Mouse (Mus musculus) lung, embryonic 14.5 days (tissue): ENCODE data around the gene Mettl1. TPM values are rescaled to one million over a fixed set of nuclear protein-coding genes. Genes with fewer than 3 reads are reported as not detected.
A peak's percentile ranks its signal among the peaks of the same experiment; 100 is the strongest.
"Not testable (repeated sequence)": the region's sequence is repeated elsewhere in the genome, so short reads cannot be mapped to it uniquely, and the experiment has no call there.

Source experiments
- ATAC-seq: fragments of 200-750 bp; cut with Nextera tagmentation; 2 replicates; pipeline ENCODE4 v1.8.0; 2017; ENCODE audit warnings: mild to moderate bottlenecking, moderate TSS enrichment, moderate library complexity; ENCODE audit not compliant: insufficient read depth
- DNase-seq: peaks from one replicate; pipeline ENCODE4 v3.0.0-alpha.2; 2015
- H3K27ac ChIP-seq: fragments of 300-500 bp; sonication (generic); 2 replicates; pipeline ENCODE4 v1.5.1; 2014; ENCODE audit warnings: low read depth, mild to moderate bottlenecking, moderate library complexity
- H3K27me3 ChIP-seq: fragments of 300-500 bp; sonication (generic); 2 replicates; pipeline ENCODE4 v1.6.1; 2014; ENCODE audit warnings: low read length, control low read depth; ENCODE audit not compliant: insufficient read depth
- H3K36me3 ChIP-seq: fragments of 300-500 bp; sonication (generic); 2 replicates; pipeline ENCODE4 v1.6.1; 2014; ENCODE audit warnings: control low read depth; ENCODE audit not compliant: insufficient read depth
- H3K4me1 ChIP-seq: fragments of 300-500 bp; sonication (generic); 2 replicates; pipeline ENCODE4 v1.6.1; 2014; ENCODE audit warnings: antibody characterized with exemption, control low read depth; ENCODE audit not compliant: insufficient read depth
- H3K4me2 ChIP-seq: fragments of 300-500 bp; sonication (generic); 2 replicates; pipeline ENCODE4 v1.6.1; 2014; ENCODE audit warnings: mild to moderate bottlenecking
- H3K4me3 ChIP-seq: fragments of 300-500 bp; sonication (generic); 2 replicates; pipeline ENCODE4 v1.5.1; 2014; ENCODE audit warnings: low read depth, low read length
- H3K9ac ChIP-seq: fragments of 300-500 bp; sonication (generic); 2 replicates; pipeline ENCODE4 v1.6.1; 2014
- H3K9me3 ChIP-seq: fragments of 300-500 bp; sonication (generic); 2 replicates; pipeline ENCODE4 v1.6.1; 2016; ENCODE audit warnings: low read depth, low read length, control low read depth
- CTCF ChIP-seq: IDR thresholded peaks from 2 replicates; pipeline ENCODE4 v1.5.1; 2016; ENCODE audit warnings: antibody characterized with exemption, low read depth
- WGBS: fragments of 180-500 bp; shearing (Covaris S2); extraction: QIAGEN DNeasy Blood & Tissue Kit; methylation state at CpG from one replicate; pipeline ENCODE4 v1.1.7; 2014; 5-methylcytosine and 5-hydroxymethylcytosine counted together
- polyA plus RNA-seq: library from polyadenylated mRNA; unstranded; fragments of >200 nt; fragmentation: Nextera tagmentation; extraction: Ambion mirVana; gene quantifications from 2 replicates; pipeline ENCODE4 v1.2.1, GENCODE M21; 2014

The Mettl1 gene
- polyA plus RNA-seq, 1 experiment from 2014 or later: 59.5 TPM

DNA sequence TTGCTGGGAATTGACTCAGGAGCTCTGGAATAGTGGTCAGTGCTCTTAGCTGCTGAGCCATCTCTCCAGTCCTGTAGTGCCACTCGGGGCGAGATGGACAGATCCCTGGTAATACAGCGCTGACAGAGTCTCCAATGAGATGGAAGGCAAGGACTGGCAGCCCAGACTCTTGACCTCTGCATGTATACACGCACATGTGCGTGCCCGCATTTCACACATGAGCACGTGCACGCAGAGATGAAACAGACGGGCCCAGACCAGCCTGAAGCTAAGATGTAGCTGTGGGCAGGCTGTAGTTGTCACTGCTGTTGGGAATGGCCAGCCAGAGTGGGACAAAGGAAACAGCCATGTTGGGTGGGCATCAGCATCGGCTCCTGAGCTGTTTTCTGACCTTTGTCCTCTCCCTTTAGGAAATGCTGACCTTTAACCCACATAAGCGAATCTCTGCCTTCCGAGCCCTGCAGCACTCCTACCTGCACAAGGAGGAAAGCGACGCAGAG, 25.4 kb downstream of the Mettl1 start:
- Histone ChIP-seq H3K36me3 (peaks cover 44% of the 10 kb centered on the region), H3K4me1 (peaks cover 18% of the 10 kb centered on the region), H3K27me3 (no peaks in the 10 kb centered on the region), H3K9me3 (no peaks in the 10 kb centered on the region), H3K4me2 (no peak overlapping the region), H3K9ac (no peak overlapping the region), H3K4me3 (no peak overlapping the region), H3K27ac (no peak overlapping the region)
- 87% methylated on average over 14 of the region's 14 CpGs for WGBS
- TF ChIP-seq CTCF: no peak
- DNase-seq (no peak), ATAC-seq (no peak)

DNA sequence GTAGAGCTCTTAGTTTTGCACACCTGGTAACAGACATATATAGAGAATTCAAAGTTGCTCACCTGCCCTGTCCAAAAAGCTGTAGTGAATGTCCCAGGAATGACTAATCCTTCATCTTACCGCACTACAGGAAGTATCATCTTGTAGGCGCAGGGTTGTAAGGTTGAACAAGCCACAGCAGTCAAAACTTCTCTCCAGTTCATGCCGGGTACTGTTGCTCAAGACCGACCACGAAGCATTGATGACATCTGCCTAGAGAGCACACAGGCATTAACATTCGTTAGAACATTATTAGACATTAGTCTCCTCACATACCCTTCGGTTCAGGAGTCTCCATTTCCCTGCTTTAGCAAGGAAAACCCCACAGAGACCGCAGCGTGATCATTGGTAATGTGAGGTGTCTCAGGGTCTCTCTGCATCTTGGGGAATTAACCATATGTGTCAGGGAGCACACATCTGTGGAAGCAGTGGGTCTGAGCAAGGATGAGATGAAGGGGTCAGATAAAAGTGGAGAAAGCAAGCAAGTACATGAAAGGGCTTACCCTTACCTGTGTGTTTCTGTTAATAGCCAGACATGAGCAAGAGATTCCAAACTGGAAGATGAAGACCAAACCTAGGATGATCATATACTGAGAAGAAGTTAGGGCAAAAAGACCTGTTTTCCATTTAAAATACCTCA, 27.3 kb downstream of the Mettl1 start:
- ATAC-seq (no peak), DNase-seq (no peak)
- Histone ChIP-seq H3K27ac (no peak overlapping the region), H3K36me3 (peaks cover 44% of the 10 kb centered on the region), H3K9me3 (no peaks in the 10 kb centered on the region), H3K27me3 (no peaks in the 10 kb centered on the region), H3K4me1 (peaks cover 15% of the 10 kb centered on the region), H3K4me2 (peak overlapping the region; percentile 92), H3K9ac (peak overlapping the region; percentile 61), H3K4me3 (peak overlapping the region; percentile 61)
- WGBS: 71% methylated on average over 9 of the region's 9 CpGs
- TF ChIP-seq CTCF: no peak

DNA sequence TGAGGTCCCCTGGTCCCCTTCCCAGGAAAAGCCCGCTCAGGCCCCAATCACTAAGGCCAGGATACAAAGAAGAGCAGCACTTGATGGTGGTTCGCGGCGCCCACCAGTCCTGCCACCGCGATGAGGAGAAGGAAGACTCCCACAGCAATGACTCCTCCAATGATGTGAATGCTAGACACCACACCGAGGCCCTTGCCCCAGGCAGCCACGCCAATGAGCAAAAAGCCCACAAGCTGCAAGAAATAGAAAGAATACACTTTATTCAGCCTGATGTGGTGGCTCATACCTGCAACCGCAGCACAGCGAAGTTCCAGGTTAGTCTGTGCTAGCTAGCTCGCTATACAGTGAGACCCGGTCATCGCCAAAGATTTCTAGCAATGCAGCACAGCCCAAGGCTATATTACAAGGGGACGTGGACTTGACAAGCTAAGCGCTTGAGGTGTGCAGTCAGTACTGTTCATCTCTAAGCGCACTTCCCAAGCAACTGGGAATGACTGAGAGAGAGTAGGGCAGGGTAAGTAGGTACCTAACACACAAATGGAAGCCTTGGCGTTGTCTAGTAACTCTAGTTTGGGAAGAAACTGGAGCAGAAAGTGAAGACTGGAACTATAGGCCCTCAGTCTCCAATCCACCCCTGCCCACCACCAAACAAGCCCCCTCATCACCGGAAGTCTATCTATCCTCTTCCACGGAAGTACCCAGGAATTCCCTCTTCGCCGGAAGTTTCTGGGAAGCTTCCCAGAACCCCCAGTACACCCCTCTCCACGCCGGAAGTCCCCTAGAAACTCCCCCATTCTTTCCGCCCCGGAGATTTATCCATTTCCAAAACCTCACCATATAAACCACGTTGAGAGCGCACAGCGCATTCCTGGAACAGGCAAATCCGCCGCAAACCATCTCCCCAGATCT, 28.3 kb downstream of the Mettl1 start:
- Histone ChIP-seq H3K9ac (peak overlapping the region; percentile 61), H3K27me3 (no peaks in the 10 kb centered on the region), H3K9me3 (no peaks in the 10 kb centered on the region), H3K4me1 (peaks cover 15% of the 10 kb centered on the region), H3K27ac (peak overlapping the region; percentile 81), H3K4me3 (peak overlapping the region; percentile 61), H3K36me3 (peaks cover 43% of the 10 kb centered on the region), H3K4me2 (peak overlapping the region; percentile 92)
- WGBS: 6% methylated on average over 30 of the region's 30 CpGs
- no peak for TF ChIP-seq CTCF
- ATAC-seq (peak; percentile 68), DNase-seq (no peak)

DNA sequence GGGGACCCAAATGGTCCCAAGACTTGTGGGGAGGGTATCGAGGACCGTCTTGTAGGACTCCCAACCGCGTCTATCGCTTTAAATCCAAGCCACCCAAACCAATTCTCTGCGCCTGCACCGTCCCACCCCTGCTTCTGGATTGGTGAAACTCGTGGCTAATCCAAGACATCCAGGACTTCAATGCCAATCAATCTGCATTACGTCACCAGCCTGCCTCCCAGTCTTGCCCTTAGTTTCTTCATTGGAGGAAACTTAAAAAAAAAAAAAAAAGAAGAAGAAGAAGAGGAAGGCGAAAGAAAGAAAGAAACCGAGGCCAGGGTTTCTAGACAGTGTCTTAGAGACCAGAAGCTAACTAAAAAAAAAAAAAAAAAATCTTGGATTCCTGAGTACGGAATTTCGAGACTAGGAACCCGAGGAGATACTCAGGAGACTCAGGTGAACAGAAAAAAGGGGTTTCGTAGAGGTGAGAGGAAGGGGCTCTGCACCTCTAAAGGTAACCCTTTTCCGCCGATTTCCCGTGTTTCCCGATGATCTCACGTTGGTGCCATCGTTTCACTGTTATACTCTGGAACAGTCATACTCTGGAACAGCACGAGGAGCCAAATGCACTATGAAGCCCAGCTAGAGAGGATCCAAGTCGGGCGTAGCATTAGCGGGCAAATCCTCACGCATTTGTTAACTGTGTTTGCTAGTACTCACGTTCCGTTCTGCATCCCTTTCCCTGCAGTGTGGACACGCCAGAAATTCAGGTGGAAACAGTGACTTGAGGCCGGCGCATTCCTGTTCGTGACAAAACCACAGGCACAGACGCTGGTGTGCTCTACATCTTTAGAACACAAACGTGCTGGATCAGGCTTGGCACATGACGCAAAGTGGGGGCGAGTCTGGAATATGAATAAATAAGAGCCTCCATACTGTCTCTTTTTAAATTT, 29.2 kb downstream of the Mettl1 start, which contains the start of gene Tspan31:
Tspan31 (minus strand) TSS at position 75 of the 932 bp plus-strand sequence.
- Histone ChIP-seq H3K27ac (peak within 1 kb of the TSS; percentile 81), H3K4me1 (peaks cover 11% of the 10 kb centered on the region; the same call in 1 of the 2 replicates), H3K9me3 (no peaks in the 10 kb centered on the region), H3K9ac (peak within 1 kb of the TSS; percentile 71), H3K4me3 (peak within 1 kb of the TSS; percentile 61), H3K36me3 (peaks cover 34% of the 10 kb centered on the region), H3K27me3 (no peaks in the 10 kb centered on the region), H3K4me2 (peak within 1 kb of the TSS; percentile 92)
- DNase-seq (peak; percentile 98), ATAC-seq (peak; percentile 90)
- no peak for TF ChIP-seq CTCF
- 1% methylated on average over 36 of the region's 36 CpGs for WGBS

DNA sequence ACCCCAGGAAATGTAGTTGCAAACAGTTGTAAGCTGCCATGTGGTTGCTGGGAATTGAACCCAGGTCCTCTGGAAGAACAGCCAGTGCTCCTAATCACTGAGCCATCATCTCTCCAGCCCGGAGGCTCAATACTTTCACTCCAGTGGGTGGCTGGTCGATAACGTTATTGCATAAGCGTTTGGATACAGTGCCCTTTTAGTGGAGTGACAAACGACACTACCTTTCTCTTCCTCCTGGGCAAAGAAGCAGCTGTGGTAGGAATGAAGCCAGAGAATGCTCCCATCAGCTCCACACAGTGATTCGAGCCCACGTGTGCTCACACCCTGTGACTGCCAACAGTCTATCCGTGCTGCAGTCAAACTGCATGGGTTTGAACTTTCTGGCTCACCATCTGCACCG, 30.0 kb downstream of the Mettl1 start:
- Histone ChIP-seq H3K36me3 (peaks cover 26% of the 10 kb centered on the region), H3K4me2 (peak overlapping the region; percentile 92), H3K4me3 (peak overlapping the region; percentile 61), H3K27me3 (no peaks in the 10 kb centered on the region), H3K9ac (peak overlapping the region; percentile 71), H3K4me1 (peaks cover 11% of the 10 kb centered on the region; the same call in 1 of the 2 replicates), H3K9me3 (no peaks in the 10 kb centered on the region), H3K27ac (no peak overlapping the region)
- DNase-seq: no peak
- no peak for TF ChIP-seq CTCF
- WGBS: 69% methylated on average over 9 of the region's 9 CpGs
- ATAC-seq: no peak

DNA sequence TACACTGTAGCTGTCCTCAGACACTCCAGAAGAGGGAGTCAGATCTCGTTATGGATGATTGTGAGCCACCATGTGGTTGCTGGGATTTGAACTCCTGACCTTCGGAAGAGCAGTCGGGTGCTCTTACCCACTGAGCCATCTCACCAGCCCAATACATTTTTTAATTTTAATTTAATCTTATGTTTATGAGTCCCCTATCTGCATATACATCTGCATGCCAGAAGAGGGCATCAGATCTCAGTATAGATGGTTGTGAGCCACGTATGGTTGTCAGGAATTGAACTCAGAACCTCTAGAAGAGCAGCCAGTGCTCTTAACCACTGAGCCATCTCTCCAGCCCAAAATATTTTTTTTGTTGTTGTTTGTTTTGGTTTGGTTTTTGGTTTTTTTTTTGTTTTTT, 31.1 kb downstream of the Mettl1 start:
- not testable (repeated sequence) for H3K9ac ChIP-seq, DNase-seq, H3K27ac ChIP-seq, H3K4me2 ChIP-seq, ATAC-seq, H3K27me3 ChIP-seq, H3K9me3 ChIP-seq, H3K4me3 ChIP-seq
- TF ChIP-seq CTCF: 0 out of 2 replicates have a peak, but pooled peaks have one; percentile 16
- peaks cover 15% of the 10 kb centered on the region for H3K36me3 ChIP-seq
- whole genome bisulfite sequencing: 77% methylated on average over 4 of the region's 4 CpGs
- peaks cover 11% of the 10 kb centered on the region; the same call in 1 of the 2 replicates for H3K4me1 ChIP-seq

DNA sequence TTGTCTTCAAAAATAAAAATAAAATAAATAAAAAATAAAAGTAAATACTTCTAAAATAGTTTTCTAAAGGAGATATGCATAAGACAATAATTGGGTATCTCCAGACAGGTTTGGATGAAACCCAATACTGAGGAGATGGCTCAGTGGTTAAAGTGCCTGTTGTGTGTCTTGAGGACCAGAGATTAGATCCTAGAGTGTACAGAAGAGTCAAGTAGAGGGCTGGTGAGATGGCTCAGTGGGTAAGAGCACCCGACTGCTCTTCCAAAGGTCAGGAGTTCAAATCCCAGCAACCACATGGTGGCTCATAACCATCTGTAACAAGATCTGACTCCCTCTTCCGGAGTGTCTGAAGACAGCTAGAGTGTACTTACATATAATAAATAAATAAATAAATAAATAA, 31.8 kb downstream of the Mettl1 start:
- not testable (repeated sequence) for H3K36me3 ChIP-seq, H3K9ac ChIP-seq, DNase-seq, ATAC-seq, H3K9me3 ChIP-seq, H3K4me3 ChIP-seq, H3K27ac ChIP-seq, H3K4me2 ChIP-seq
- peaks cover 11% of the 10 kb centered on the region; the same call in 1 of the 2 replicates for H3K4me1 ChIP-seq
- peaks cover 11% of the 10 kb centered on the region for H3K27me3 ChIP-seq
- WGBS: 67% methylated on average over 2 of the region's 2 CpGs
